ENCODE assay signal across 28 mouse cellular contexts in the genomic region with DNA sequence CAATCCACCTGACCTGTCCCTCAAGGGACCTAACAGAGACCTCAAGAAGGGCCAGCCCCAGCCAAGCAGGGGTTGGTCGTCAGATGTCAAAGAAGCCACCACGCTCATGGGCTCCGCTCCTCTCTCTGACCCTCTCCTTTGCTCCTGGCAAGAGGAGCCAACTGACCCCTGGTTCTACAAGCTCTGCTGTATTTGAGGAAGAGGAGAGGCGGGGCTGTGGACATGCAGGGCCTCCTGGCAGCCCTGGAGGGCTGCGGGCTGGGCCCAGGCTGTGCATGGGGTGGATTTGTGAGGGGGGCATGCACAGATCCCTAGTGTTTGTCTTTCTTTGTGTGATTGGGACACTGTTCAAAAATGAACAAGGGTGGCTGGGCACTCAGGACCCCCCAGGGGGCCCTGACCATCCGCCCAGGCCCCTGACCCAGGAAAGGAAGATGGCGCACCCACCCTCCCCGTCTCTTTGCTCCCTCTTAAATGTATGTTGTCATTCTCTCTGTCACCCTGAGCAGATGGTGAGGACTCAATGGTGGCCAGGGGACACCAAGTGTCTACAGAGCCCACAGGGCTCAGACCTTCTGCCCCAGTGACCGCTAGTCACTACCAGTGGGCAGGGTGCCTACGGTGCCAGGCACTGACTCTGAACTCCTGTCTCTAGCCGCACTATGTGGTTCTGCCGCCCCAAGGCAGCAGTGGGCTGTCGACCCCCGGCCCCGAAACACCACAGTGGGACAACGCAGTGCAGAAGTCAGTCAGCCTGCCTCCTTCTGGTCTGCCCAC. TPM values are rescaled to one million over a fixed set of nuclear protein-coding genes. Genes with fewer than 3 reads are reported as not detected.
A peak's percentile ranks its signal among the peaks of the same experiment; 100 is the strongest.
DNase-seq lines count a peak whose midpoint lies in the region; ATAC-seq and TF ChIP-seq lines count a peak whose summit lies in the region.
"Had no signal": no experiment of that assay in that cellular context is flagged by ENCODE, and none has a peak within 500 bp of the region (broad histone marks: within the 10 kb centered on the region; RNA-seq: fewer than 3 reads in every experiment).

No protein-coding gene starts in this region.

- H3K4me3 ChIP-seq in embryonic facial prominence, embryonic 11.5 days (ENCODE audit: low read depth, low read length): no peak overlapping the region
- no peak overlapping the region for H3K4me3 ChIP-seq in embryonic facial prominence, embryonic 10.5 days
- H3K4me3 ChIP-seq in heart, adult 2 months: no peak overlapping the region
- no peak overlapping the region for H3K4me3 ChIP-seq in kidney, adult 2 months (ENCODE audit: insufficient read depth, low read depth, low read length)
- no peak overlapping the region for H3K4me3 ChIP-seq in stomach, postnatal 0 days (ENCODE audit: low read depth, low read length)
- H3K4me3 ChIP-seq in kidney, embryonic 14.5 days (ENCODE audit: low read length): no peak overlapping the region
- H3K4me3 ChIP-seq: embryonic facial prominence, embryonic 12.5 days; embryonic facial prominence, embryonic 15.5 days; forebrain, embryonic 12.5 days; heart, embryonic 12.5 days; heart, embryonic 15.5 days; intestine, embryonic 15.5 days had no signal

- no peak for TF ChIP-seq CTCF in heart, adult 2 months (IDR thresholded peaks at IDR 0.05)
- TF ChIP-seq CTCF in kidney, adult 2 months (conservative IDR thresholded peaks at IDR 0.05; ENCODE audit: insufficient read depth, insufficient read length, low read depth, low read length): no peak
- TF ChIP-seq CTCF in stomach, postnatal 0 days (IDR thresholded peaks at IDR 0.05; ENCODE audit: low read depth): no peak

- H3K9me3 ChIP-seq in embryonic facial prominence, embryonic 11.5 days (replicated peaks; ENCODE audit: control insufficient read depth, low read length): no peaks in the 10 kb centered on the region
- H3K9me3 ChIP-seq in embryonic facial prominence, embryonic 10.5 days: no peaks in the 10 kb centered on the region
- no peaks in the 10 kb centered on the region for H3K9me3 ChIP-seq in stomach, postnatal 0 days (ENCODE audit: control insufficient read depth, low read length)
- no peaks in the 10 kb centered on the region for H3K9me3 ChIP-seq in kidney, embryonic 14.5 days (ENCODE audit: control insufficient read depth, low read length)
- H3K9me3 ChIP-seq: embryonic facial prominence, embryonic 12.5 days; embryonic facial prominence, embryonic 15.5 days; forebrain, embryonic 12.5 days; heart, embryonic 12.5 days; heart, embryonic 15.5 days; intestine, embryonic 15.5 days had no signal

- 88% methylated on average over 16 of the region's 16 CpGs for WGBS in embryonic facial prominence, embryonic 11.5 days
- WGBS in embryonic facial prominence, embryonic 10.5 days: 90% methylated on average over 16 of the region's 16 CpGs
- WGBS in heart, adult 2 months: 89% methylated on average over 16 of the region's 16 CpGs
- WGBS in kidney, adult 2 months: 92% methylated on average over 16 of the region's 16 CpGs
- WGBS in stomach, postnatal 0 days: 88% methylated on average over 16 of the region's 16 CpGs
- WGBS in kidney, embryonic 14.5 days: 90% methylated on average over 16 of the region's 16 CpGs

- H3K79me2 ChIP-seq in heart, adult 2 months (replicated peaks; ENCODE audit: control insufficient read depth, insufficient read depth, low read length): no peaks in the 10 kb centered on the region

- intact Hi-C loops in heart, adult 2 months (cut with DNase I): loop anchor here (2.0 kb wide), 1 partner anchor 15 kb away; no protein-coding TSS in a partner anchor
- intact Hi-C loops in heart, postnatal 25 days (cut with DNase I): no loop called here

- TF ChIP-seq POLR2A in heart, adult 2 months (IDR thresholded peaks at IDR 0.05; ENCODE audit: insufficient read depth, low read depth, low read length): no peak
- no peak for TF ChIP-seq POLR2A in kidney, adult 2 months (IDR thresholded peaks at IDR 0.05; ENCODE audit: low read depth, low read length)

- no peak for TF ChIP-seq EP300 in heart, adult 2 months (IDR thresholded peaks at IDR 0.05; ENCODE audit: insufficient read depth, low read depth, low read length)
- TF ChIP-seq EP300 in stomach, postnatal 0 days (optimal IDR thresholded peaks at IDR 0.05): no peak

- H3K4me1 ChIP-seq in embryonic facial prominence, embryonic 11.5 days (ENCODE audit: control insufficient read depth, insufficient read depth, low read length): no peaks in the 10 kb centered on the region
- peaks cover 21% of the 10 kb centered on the region for H3K4me1 ChIP-seq in embryonic facial prominence, embryonic 10.5 days
- H3K4me1 ChIP-seq in heart, adult 2 months (ENCODE audit: control insufficient read depth, insufficient read depth, low read length): 0 out of 2 replicates have a peak, but pooled peaks cover 2% of the 10 kb centered on the region
- H3K4me1 ChIP-seq in kidney, adult 2 months (ENCODE audit: control insufficient read depth, insufficient read depth, low read length): peaks cover 10% of the 10 kb centered on the region
- no peaks in the 10 kb centered on the region for H3K4me1 ChIP-seq in stomach, postnatal 0 days (replicated peaks; ENCODE audit: control insufficient read depth, insufficient read depth)
- H3K4me1 ChIP-seq in kidney, embryonic 14.5 days (ENCODE audit: control insufficient read depth, insufficient read depth, low read length): no peaks in the 10 kb centered on the region
- H3K4me1 ChIP-seq: embryonic facial prominence, embryonic 12.5 days had no signal

- ATAC-seq in embryonic facial prominence, embryonic 11.5 days (replicated peaks; ENCODE audit: insufficient number of reproducible peaks, low FRiP score, low TSS enrichment, low read depth): no peak
- ATAC-seq in stomach, postnatal 0 days (ENCODE audit: low FRiP score, low TSS enrichment): no peak
- ATAC-seq in kidney, embryonic 14.5 days (ENCODE audit: low FRiP score, low TSS enrichment): no peak
- ATAC-seq: forebrain, embryonic 16.5 days; intestine, embryonic 15.5 days had no signal

- H3K36me3 ChIP-seq in embryonic facial prominence, embryonic 11.5 days (replicated peaks; ENCODE audit: control insufficient read depth, insufficient read depth, low read depth, low read length): peaks cover 13% of the 10 kb centered on the region
- peaks cover 63% of the 10 kb centered on the region for H3K36me3 ChIP-seq in embryonic facial prominence, embryonic 10.5 days (replicated peaks)
- H3K36me3 ChIP-seq in heart, adult 2 months (ENCODE audit: control insufficient read depth, insufficient read depth, low read length): no peaks in the 10 kb centered on the region
- H3K36me3 ChIP-seq in kidney, adult 2 months (ENCODE audit: control insufficient read depth, insufficient read depth, low read length): peaks cover 2% of the 10 kb centered on the region
- peaks cover 29% of the 10 kb centered on the region for H3K36me3 ChIP-seq in stomach, postnatal 0 days (ENCODE audit: control insufficient read depth, insufficient read depth, low read length)
- peaks cover 47% of the 10 kb centered on the region for H3K36me3 ChIP-seq in kidney, embryonic 14.5 days (ENCODE audit: control insufficient read depth, insufficient read depth, low read length)

- DNase-seq in embryonic facial prominence, embryonic 11.5 days (ENCODE audit: low spot score): no peak
- DNase-seq in embryonic facial prominence, embryonic 10.5 days (ENCODE audit: low spot score): no peak
- no peak for DNase-seq in heart, adult 2 months
- DNase-seq in heart, postnatal 25 days (ENCODE audit: low spot score): no peak
- DNase-seq in kidney, adult 11 months: peak; percentile 10
- no peak for DNase-seq in kidney, adult 2 months
- peak; percentile 13 for DNase-seq in stomach, postnatal 0 days (ENCODE audit: low spot score)
- DNase-seq: adrenal gland, adult 8-10 months; cerebellum, adult 11-12 months; cerebellum, adult 8-10 months; cerebellum, postnatal 10 days; cerebellum, postnatal 36 days; gastrocnemius, postnatal 10 days; gastrocnemius, postnatal 36 days had no signal

- no peak overlapping the region for H3K4me2 ChIP-seq in embryonic facial prominence, embryonic 11.5 days (ENCODE audit: low read depth, low read length)
- H3K4me2 ChIP-seq in stomach, postnatal 0 days (replicated peaks; ENCODE audit: low read depth): no peak overlapping the region
- H3K4me2 ChIP-seq in kidney, embryonic 14.5 days (replicated peaks; ENCODE audit: low read depth, low read length): no peak overlapping the region
- H3K4me2 ChIP-seq: embryonic facial prominence, embryonic 12.5 days; embryonic facial prominence, embryonic 15.5 days; forebrain, embryonic 12.5 days; heart, embryonic 12.5 days; heart, embryonic 15.5 days; hindbrain, embryonic 14.5 days; intestine, embryonic 15.5 days had no signal

- H3K27ac ChIP-seq in embryonic facial prominence, embryonic 11.5 days (replicated peaks; ENCODE audit: low read depth, low read length): 0 out of 2 replicates have a peak overlapping the region, but pooled peaks have one; percentile 9
- H3K27ac ChIP-seq in embryonic facial prominence, embryonic 10.5 days (replicated peaks): no peak overlapping the region
- H3K27ac ChIP-seq in heart, adult 2 months: peak overlapping the region; percentile 1; the same call in 1 of the 2 replicates
- no peak overlapping the region for H3K27ac ChIP-seq in kidney, adult 2 months (ENCODE audit: insufficient read depth, low read depth, low read length)
- H3K27ac ChIP-seq in stomach, postnatal 0 days (replicated peaks): no peak overlapping the region
- no peak overlapping the region for H3K27ac ChIP-seq in kidney, embryonic 14.5 days (ENCODE audit: low read depth, low read length)
- H3K27ac ChIP-seq: embryonic facial prominence, embryonic 12.5 days; embryonic facial prominence, embryonic 15.5 days; forebrain, embryonic 12.5 days; heart, embryonic 15.5 days; hindbrain, embryonic 14.5 days; intestine, embryonic 15.5 days had no signal

- no peaks in the 10 kb centered on the region for H3K27me3 ChIP-seq in embryonic facial prominence, embryonic 11.5 days (ENCODE audit: control insufficient read depth, insufficient read depth, low read length)
- no peaks in the 10 kb centered on the region for H3K27me3 ChIP-seq in embryonic facial prominence, embryonic 10.5 days (replicated peaks; ENCODE audit: low read depth, poor library complexity, severe bottlenecking)
- no peaks in the 10 kb centered on the region for H3K27me3 ChIP-seq in heart, adult 2 months (ENCODE audit: control insufficient read depth, insufficient read depth, low read length)
- no peaks in the 10 kb centered on the region for H3K27me3 ChIP-seq in kidney, adult 2 months (replicated peaks; ENCODE audit: control insufficient read depth, insufficient read depth, low read length)
- no peaks in the 10 kb centered on the region for H3K27me3 ChIP-seq in stomach, postnatal 0 days (ENCODE audit: control insufficient read depth, insufficient read depth, low read length)
- no peaks in the 10 kb centered on the region for H3K27me3 ChIP-seq in kidney, embryonic 14.5 days (ENCODE audit: control insufficient read depth, insufficient read depth, low read length)
- H3K27me3 ChIP-seq: embryonic facial prominence, embryonic 12.5 days; embryonic facial prominence, embryonic 15.5 days; forebrain, embryonic 12.5 days; heart, embryonic 12.5 days; heart, embryonic 15.5 days; intestine, embryonic 15.5 days had no signal

- H3K9ac ChIP-seq in embryonic facial prominence, embryonic 11.5 days (replicated peaks; ENCODE audit: low read length): no peak overlapping the region
- no peak overlapping the region for H3K9ac ChIP-seq in heart, adult 2 months (ENCODE audit: low read depth, low read length)
- H3K9ac ChIP-seq in stomach, postnatal 0 days (ENCODE audit: low read length): no peak overlapping the region
- H3K9ac ChIP-seq in kidney, embryonic 14.5 days (ENCODE audit: low read depth, low read length): no peak overlapping the region
- H3K9ac ChIP-seq: embryonic facial prominence, embryonic 12.5 days; embryonic facial prominence, embryonic 15.5 days; forebrain, embryonic 12.5 days; heart, embryonic 12.5 days; heart, embryonic 15.5 days; hindbrain, embryonic 14.5 days; intestine, embryonic 15.5 days had no signal

RNA-seq across cellular contexts. Expression of gene Slc25a34, which starts 2.3 kb away (rescaled TPM):
- not detected in 2 replicates for polyA plus RNA-seq in embryonic facial prominence, embryonic 11.5 days (2014; fragmentation: Nextera tagmentation; extraction: Ambion mirVana)
- polyA plus RNA-seq in embryonic facial prominence, embryonic 10.5 days (2016; fragmentation: Nextera tagmentation; extraction: Ambion mirVana): 0.09 TPM in 1 of 2 replicates, not detected in the other
- 100 to 1,000 TPM; 118 to 132 TPM for total RNA-seq in heart, adult 2 months (2021)
- 183 and 258 TPM in 2 replicates for polyA plus RNA-seq in heart, adult 2 months (2012; rRNA removed)
- total RNA-seq in heart, postnatal 25 days (2021): 100 to 1,000 TPM; 105 to 117 TPM
- polyA plus RNA-seq in kidney, adult 2 months (2012; rRNA removed): 30.1 and 33.8 TPM in 2 replicates
- 1.6 and 1.8 TPM in 2 replicates for polyA plus RNA-seq in stomach, postnatal 0 days (2015; fragmentation: Nextera tagmentation; extraction: Ambion mirVana)
- 0.07 TPM in 1 of 2 replicates, not detected in the other for polyA plus RNA-seq in kidney, embryonic 14.5 days (2014; fragmentation: Nextera tagmentation; extraction: Ambion mirVana)
- total RNA-seq: granulocyte monocyte progenitor cell, adult 5-6 weeks; hematopoietic stem cell, adult 5-6 weeks; MEL had no signal
- polyA plus RNA-seq: activated CD4-positive, CD25-positive, alpha-beta regulatory T cell, adult 4 months; embryonic facial prominence, embryonic 12.5 days; forebrain, embryonic 12.5 days; hindbrain, embryonic 14.5 days had no signal

RNA-seq across cellular contexts. Expression of gene Tmem82, which starts 7.5 kb away (rescaled TPM):
- 0.17 and 0.42 TPM in 2 replicates for polyA plus RNA-seq in embryonic facial prominence, embryonic 11.5 days (2014; fragmentation: Nextera tagmentation; extraction: Ambion mirVana)
- polyA plus RNA-seq in embryonic facial prominence, embryonic 10.5 days (2016; fragmentation: Nextera tagmentation; extraction: Ambion mirVana): 1.5 and 2.1 TPM in 2 replicates
- 10 to 100 TPM; 16.5 to 20.2 TPM for total RNA-seq in heart, adult 2 months (2021)
- polyA plus RNA-seq in heart, adult 2 months (2012; rRNA removed): 35.5 and 36.6 TPM in 2 replicates
- 10 to 100 TPM; 21.2 to 28.9 TPM for total RNA-seq in heart, postnatal 25 days (2021)
- polyA plus RNA-seq in kidney, adult 2 months (2012; rRNA removed): 29.0 and 32.3 TPM in 2 replicates
- 2.2 and 2.3 TPM in 2 replicates for polyA plus RNA-seq in stomach, postnatal 0 days (2015; fragmentation: Nextera tagmentation; extraction: Ambion mirVana)
- 0.86 and 1.2 TPM in 2 replicates for polyA plus RNA-seq in kidney, embryonic 14.5 days (2014; fragmentation: Nextera tagmentation; extraction: Ambion mirVana)
- total RNA-seq: MEL had no signal
- polyA plus RNA-seq: hindbrain, embryonic 14.5 days had no signal

RNA-seq across cellular contexts. Expression of gene Fblim1, which starts 20.1 kb away (rescaled TPM):
- 59.3 and 61.3 TPM in 2 replicates for polyA plus RNA-seq in embryonic facial prominence, embryonic 11.5 days (2014; fragmentation: Nextera tagmentation; extraction: Ambion mirVana)
- 56.3 and 68.1 TPM in 2 replicates for polyA plus RNA-seq in embryonic facial prominence, embryonic 10.5 days (2016; fragmentation: Nextera tagmentation; extraction: Ambion mirVana)
- total RNA-seq in heart, adult 2 months (2021): 100 to 1,000 TPM; 236 to 263 TPM
- polyA plus RNA-seq in heart, adult 2 months (2012; rRNA removed): 297 and 303 TPM in 2 replicates
- total RNA-seq in heart, postnatal 25 days (2021): 100 to 1,000 TPM; 298 to 316 TPM
- polyA plus RNA-seq in kidney, adult 2 months (2012; rRNA removed): 10.2 and 10.5 TPM in 2 replicates
- polyA plus RNA-seq in stomach, postnatal 0 days (2015; fragmentation: Nextera tagmentation; extraction: Ambion mirVana): 45.1 and 49.2 TPM in 2 replicates
- polyA plus RNA-seq in kidney, embryonic 14.5 days (2014; fragmentation: Nextera tagmentation; extraction: Ambion mirVana): 49.4 and 71.3 TPM in 2 replicates
- total RNA-seq: MEL had no signal

RNA-seq across cellular contexts. Expression of gene Plekhm2, which starts 38.7 kb away (rescaled TPM):
- 2.9 and 3.5 TPM in 2 replicates for polyA plus RNA-seq in embryonic facial prominence, embryonic 11.5 days (2014; fragmentation: Nextera tagmentation; extraction: Ambion mirVana)
- polyA plus RNA-seq in embryonic facial prominence, embryonic 10.5 days (2016; fragmentation: Nextera tagmentation; extraction: Ambion mirVana): 4.9 and 5.2 TPM in 2 replicates
- total RNA-seq in heart, adult 2 months (2021): 100 to 1,000 TPM in 1 of 2 experiments, 10 to 100 TPM in 1; 95.2 to 126 TPM
- 111 and 144 TPM in 2 replicates for polyA plus RNA-seq in heart, adult 2 months (2012; rRNA removed)
- 100 to 1,000 TPM in 1 of 2 experiments, 10 to 100 TPM in 1; 94.1 to 109 TPM for total RNA-seq in heart, postnatal 25 days (2021)
- polyA plus RNA-seq in kidney, adult 2 months (2012; rRNA removed): 79.7 and 85.4 TPM in 2 replicates
- 3.5 and 4.3 TPM in 2 replicates for polyA plus RNA-seq in stomach, postnatal 0 days (2015; fragmentation: Nextera tagmentation; extraction: Ambion mirVana)
- 3.5 and 6.8 TPM in 2 replicates for polyA plus RNA-seq in kidney, embryonic 14.5 days (2014; fragmentation: Nextera tagmentation; extraction: Ambion mirVana)

RNA-seq across cellular contexts. Expression of gene Rsc1a1, which starts 59.4 kb away (rescaled TPM):
- polyA plus RNA-seq in embryonic facial prominence, embryonic 11.5 days (2014; fragmentation: Nextera tagmentation; extraction: Ambion mirVana): 3.2 TPM in 1 of 2 replicates, not detected in the other
- polyA plus RNA-seq in embryonic facial prominence, embryonic 10.5 days (2016; fragmentation: Nextera tagmentation; extraction: Ambion mirVana): 1.1 and 2.3 TPM in 2 replicates
- total RNA-seq in heart, adult 2 months (2021): not detected
- 4.6 and 8.8 TPM in 2 replicates for polyA plus RNA-seq in heart, adult 2 months (2012; rRNA removed)
- total RNA-seq in heart, postnatal 25 days (2021): not detected
- polyA plus RNA-seq in kidney, adult 2 months (2012; rRNA removed): 18.2 and 25.8 TPM in 2 replicates
- not detected in 2 replicates for polyA plus RNA-seq in stomach, postnatal 0 days (2015; fragmentation: Nextera tagmentation; extraction: Ambion mirVana)
- not detected in 2 replicates for polyA plus RNA-seq in kidney, embryonic 14.5 days (2014; fragmentation: Nextera tagmentation; extraction: Ambion mirVana)
- total RNA-seq: adrenal gland, postnatal 25 days had no signal
- polyA plus RNA-seq: activated CD4-positive, CD25-positive, alpha-beta regulatory T cell, adult 4 months; embryonic facial prominence, embryonic 12.5 days; embryonic facial prominence, embryonic 15.5 days; heart, embryonic 15.5 days; hindbrain, embryonic 14.5 days; intestine, embryonic 15.5 days had no signal

Comparison
In these comparisons a context has a peak if more than half of its experiments do, and no peak if none do; other contexts are left out.
1. DNase-seq: peak in kidney, adult 11 months (single experiment) and stomach, postnatal 0 days (single experiment); none in embryonic facial prominence, embryonic 11.5 days (single experiment), embryonic facial prominence, embryonic 10.5 days (single experiment), heart, adult 2 months (0 of 2), heart, postnatal 25 days (single experiment) and kidney, adult 2 months (single experiment).
2. H3K27ac ChIP-seq: peak in embryonic facial prominence, embryonic 11.5 days (single experiment) and heart, adult 2 months (single experiment); none in embryonic facial prominence, embryonic 10.5 days (single experiment), kidney, adult 2 months (single experiment), stomach, postnatal 0 days (single experiment) and kidney, embryonic 14.5 days (single experiment).
3. RNA of gene Slc25a34, which starts 2.3 kb away (polyA plus RNA-seq): 183 to 258 TPM in heart, adult 2 months and 30.1 to 33.8 TPM in kidney, adult 2 months; 1.6 to 1.8 TPM in stomach, postnatal 0 days, 0.09 TPM in embryonic facial prominence, embryonic 10.5 days, not detected in embryonic facial prominence, embryonic 11.5 days and 0.07 TPM in kidney, embryonic 14.5 days; every median in the first group is over 10 times any median in the second.